Mouse (Mus musculus): ENCODE measurements around the gene Cdh5.
"Not testable (repeated sequence)": the region's sequence is repeated elsewhere in the genome, so short reads cannot be mapped to it uniquely, and the experiment has no call there.

Gene Cdh5

GRCm38 (mm10) chr8:104087091-104087490 is 14.3 kb upstream of the Cdh5 start:
- Histone ChIP-seq H3K4me3 (replicated peaks; ENCODE audit: low read length) (no peak overlapping the region), H3K4me1 (replicated peaks; ENCODE audit: low read depth, low read length) (peaks cover 6% of the 10 kb centered on the region), H3K9me3 (ENCODE audit: low read length) (0 out of 2 replicates have a peak, but pooled peaks cover under 1% of the 10 kb centered on the region), H3K27me3 (ENCODE audit: insufficient read depth, low read length) (peaks cover 44% of the 10 kb centered on the region), H3K36me3 (ENCODE audit: insufficient read depth, low read length) (no peaks in the 10 kb centered on the region)
- no peak for TF ChIP-seq CTCF (conservative IDR thresholded peaks at IDR 0.05; ENCODE audit: low read length)
- TF ChIP-seq POU5F1 (IDR thresholded peaks at IDR 0.05; ENCODE audit: borderline replicate concordance, low read length), result no peak
- TF ChIP-seq NANOG (IDR thresholded peaks at IDR 0.05; ENCODE audit: borderline replicate concordance, low read length), result no peak

GRCm38 (mm10) chr8:104087878-104088277 is 13.5 kb upstream of the Cdh5 start:
- not testable (repeated sequence) for H3K4me3 ChIP-seq (replicated peaks; ENCODE audit: low read length); H3K36me3 ChIP-seq (ENCODE audit: insufficient read depth, low read length); H3K9me3 ChIP-seq (ENCODE audit: low read length)
- Histone ChIP-seq H3K27me3 (ENCODE audit: insufficient read depth, low read length) (peaks cover 50% of the 10 kb centered on the region), H3K4me1 (replicated peaks; ENCODE audit: low read depth, low read length) (peaks cover 14% of the 10 kb centered on the region)

- TF ChIP-seq CTCF (conservative IDR thresholded peaks at IDR 0.05; ENCODE audit: low read length) (no peak), NANOG (IDR thresholded peaks at IDR 0.05; ENCODE audit: borderline replicate concordance, low read length) (no peak), POU5F1 (IDR thresholded peaks at IDR 0.05; ENCODE audit: borderline replicate concordance, low read length) (no peak)
- Histone ChIP-seq H3K36me3 (ENCODE audit: insufficient read depth, low read length) (no peaks in the 10 kb centered on the region), H3K4me3 (replicated peaks; ENCODE audit: low read length) (no peak overlapping the region), H3K4me1 (replicated peaks; ENCODE audit: low read depth, low read length) (peaks cover 22% of the 10 kb centered on the region), H3K27me3 (ENCODE audit: insufficient read depth, low read length) (peaks cover 54% of the 10 kb centered on the region), H3K9me3 (ENCODE audit: low read length) (peaks cover 13% of the 10 kb centered on the region; the same call in 1 of the 2 replicates)
These were observed 12.5 kb upstream of the Cdh5 start for GRCm38 (mm10) chr8:104088881-104089280.

GRCm38 (mm10) chr8:104090993-104091900 is 10.2 kb upstream of the Cdh5 start:
- not testable (repeated sequence) for H3K4me3 ChIP-seq (replicated peaks; ENCODE audit: low read length); H3K36me3 ChIP-seq (ENCODE audit: insufficient read depth, low read length)
- Histone ChIP-seq H3K27me3 (ENCODE audit: insufficient read depth, low read length) (peaks cover 75% of the 10 kb centered on the region), H3K9me3 (ENCODE audit: low read length) (peaks cover 13% of the 10 kb centered on the region; the same call in 1 of the 2 replicates), H3K4me1 (replicated peaks; ENCODE audit: low read depth, low read length) (peaks cover 22% of the 10 kb centered on the region)
- peak; percentile 42 for TF ChIP-seq CTCF (conservative IDR thresholded peaks at IDR 0.05; ENCODE audit: low read length)

GRCm38 (mm10) chr8:104093336-104093735 is 8.1 kb upstream of the Cdh5 start:
- Histone ChIP-seq H3K27me3 (ENCODE audit: insufficient read depth, low read length) (peaks cover 83% of the 10 kb centered on the region), H3K36me3 (ENCODE audit: insufficient read depth, low read length) (no peaks in the 10 kb centered on the region), H3K9me3 (ENCODE audit: low read length) (peaks cover 13% of the 10 kb centered on the region; the same call in 1 of the 2 replicates), H3K4me3 (replicated peaks; ENCODE audit: low read length) (no peak overlapping the region), H3K4me1 (replicated peaks; ENCODE audit: low read depth, low read length) (peaks cover 20% of the 10 kb centered on the region)
- TF ChIP-seq POU5F1 (IDR thresholded peaks at IDR 0.05; ENCODE audit: borderline replicate concordance, low read length), result peak; percentile 99
- TF ChIP-seq NANOG (IDR thresholded peaks at IDR 0.05; ENCODE audit: borderline replicate concordance, low read length), result peak; percentile 95
- TF ChIP-seq CTCF (conservative IDR thresholded peaks at IDR 0.05; ENCODE audit: low read length), result no peak

- H3K4me1 ChIP-seq (replicated peaks; ENCODE audit: low read depth, low read length), result peaks cover 36% of the 10 kb centered on the region
- H3K27me3 ChIP-seq (ENCODE audit: insufficient read depth, low read length), result peaks cover 79% of the 10 kb centered on the region
- H3K36me3 ChIP-seq (ENCODE audit: insufficient read depth, low read length), result no peaks in the 10 kb centered on the region
- TF ChIP-seq POU5F1 (IDR thresholded peaks at IDR 0.05; ENCODE audit: borderline replicate concordance, low read length), result no peak
- TF ChIP-seq CTCF (conservative IDR thresholded peaks at IDR 0.05; ENCODE audit: low read length), result no peak
- no peak for TF ChIP-seq NANOG (IDR thresholded peaks at IDR 0.05; ENCODE audit: borderline replicate concordance, low read length)
- peaks cover 13% of the 10 kb centered on the region; the same call in 1 of the 2 replicates for H3K9me3 ChIP-seq (ENCODE audit: low read length)
- no peak overlapping the region for H3K4me3 ChIP-seq (replicated peaks; ENCODE audit: low read length)
These were observed 5.8 kb upstream of the Cdh5 start for GRCm38 (mm10) chr8:104095595-104095994.

GRCm38 (mm10) chr8:104096644-104097043 is 4.8 kb upstream of the Cdh5 start:
- H3K4me3 ChIP-seq (replicated peaks; ENCODE audit: low read length), result no peak overlapping the region
- H3K9me3 ChIP-seq (ENCODE audit: low read length), result peaks cover 13% of the 10 kb centered on the region; the same call in 1 of the 2 replicates
- TF ChIP-seq POU5F1 (IDR thresholded peaks at IDR 0.05; ENCODE audit: borderline replicate concordance, low read length) (no peak), CTCF (conservative IDR thresholded peaks at IDR 0.05; ENCODE audit: low read length) (no peak), NANOG (IDR thresholded peaks at IDR 0.05; ENCODE audit: borderline replicate concordance, low read length) (no peak)
- H3K4me1 ChIP-seq (replicated peaks; ENCODE audit: low read depth, low read length), result peaks cover 43% of the 10 kb centered on the region
- peaks cover 86% of the 10 kb centered on the region for H3K27me3 ChIP-seq (ENCODE audit: insufficient read depth, low read length)
- H3K36me3 ChIP-seq (ENCODE audit: insufficient read depth, low read length), result no peaks in the 10 kb centered on the region

GRCm38 (mm10) chr8:104098671-104099346 is 2.6 kb upstream of the Cdh5 start:
- Histone ChIP-seq H3K9me3 (ENCODE audit: low read length) (0 out of 2 replicates have a peak, but pooled peaks cover under 1% of the 10 kb centered on the region), H3K36me3 (ENCODE audit: insufficient read depth, low read length) (no peaks in the 10 kb centered on the region), H3K4me3 (replicated peaks; ENCODE audit: low read length) (no peak overlapping the region; the same call in 1 of the 2 replicates), H3K4me1 (replicated peaks; ENCODE audit: low read depth, low read length) (peaks cover 29% of the 10 kb centered on the region), H3K27me3 (ENCODE audit: insufficient read depth, low read length) (peaks cover 94% of the 10 kb centered on the region)
- no peak for TF ChIP-seq NANOG (IDR thresholded peaks at IDR 0.05; ENCODE audit: borderline replicate concordance, low read length)
- TF ChIP-seq POU5F1 (IDR thresholded peaks at IDR 0.05; ENCODE audit: borderline replicate concordance, low read length), result no peak
- TF ChIP-seq CTCF (conservative IDR thresholded peaks at IDR 0.05; ENCODE audit: low read length), result peak; percentile 26; the same call in 1 of the 2 replicates
